ENCODE assay signal across 9 mouse cellular contexts in the genomic region with DNA sequence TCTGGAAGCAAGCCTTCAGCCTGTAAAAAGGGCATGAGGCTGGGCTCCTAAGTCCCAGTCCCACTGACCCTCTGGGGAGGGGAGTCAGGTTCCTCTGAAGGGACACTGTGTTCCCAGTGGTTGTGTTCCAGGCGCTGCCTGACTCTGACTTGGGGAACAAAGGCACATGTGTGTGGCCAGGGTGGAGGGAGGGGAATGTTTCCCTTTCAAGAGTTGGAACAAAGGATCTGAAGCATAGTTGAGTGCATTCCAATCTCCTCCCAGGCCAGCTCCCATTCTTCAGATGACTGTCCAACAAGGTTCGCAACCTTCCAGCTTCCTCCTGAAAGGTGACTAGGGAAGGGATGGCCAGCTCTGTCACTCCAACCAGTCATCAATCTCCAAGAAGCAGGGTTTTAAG. TPM values are rescaled to one million over a fixed set of nuclear protein-coding genes. Genes with fewer than 3 reads are reported as not detected.
DNase-seq lines count a peak whose midpoint lies in the region; ATAC-seq lines count a peak whose summit lies in the region.
"Had no signal": no experiment of that assay in that cellular context is flagged by ENCODE, and none has a peak within 500 bp of the region (broad histone marks: within the 10 kb centered on the region; RNA-seq: fewer than 3 reads in every experiment).

No protein-coding gene starts in this region.

- H3K36me3 ChIP-seq in embryonic facial prominence, embryonic 11.5 days (replicated peaks; ENCODE audit: control insufficient read depth, insufficient read depth, low read depth, low read length): peaks cover 3% of the 10 kb centered on the region
- H3K36me3 ChIP-seq in heart, embryonic 16.5 days (ENCODE audit: control insufficient read depth, insufficient read depth): peaks cover 10% of the 10 kb centered on the region; the same call in 1 of the 2 replicates

- peak overlapping the region; percentile 57; the same call in 1 of the 2 replicates for H3K27ac ChIP-seq in embryonic facial prominence, embryonic 11.5 days (replicated peaks; ENCODE audit: low read depth, low read length)
- peak overlapping the region; percentile 85 for H3K27ac ChIP-seq in heart, embryonic 16.5 days (ENCODE audit: low read length)

- H3K27me3 ChIP-seq in embryonic facial prominence, embryonic 11.5 days (ENCODE audit: control insufficient read depth, insufficient read depth, low read length): no peaks in the 10 kb centered on the region
- H3K27me3 ChIP-seq in heart, embryonic 16.5 days (ENCODE audit: control insufficient read depth, insufficient read depth, low read length): no peaks in the 10 kb centered on the region

- peak; percentile 52 for DNase-seq in urinary bladder, postnatal 14 days (ENCODE audit: low spot score)
- DNase-seq in urinary bladder, postnatal 10 days (ENCODE audit: low spot score): no peak
- DNase-seq in embryonic facial prominence, embryonic 11.5 days (ENCODE audit: low spot score): peak; percentile 52
- DNase-seq in kidney, postnatal 14 days: peak; percentile 82
- DNase-seq in lung, postnatal 14 days: peak; percentile 80
- peak; percentile 80 for DNase-seq in telencephalon, adult 2 months (ENCODE audit: low read depth, low spot score)

- 15% methylated on average over 2 of the region's 2 CpGs for WGBS in embryonic facial prominence, embryonic 11.5 days
- WGBS in heart, embryonic 16.5 days: 17% methylated on average over 2 of the region's 2 CpGs

- no peak overlapping the region for H3K9ac ChIP-seq in embryonic facial prominence, embryonic 11.5 days (replicated peaks; ENCODE audit: low read length)
- peak overlapping the region; percentile 30 for H3K9ac ChIP-seq in heart, embryonic 16.5 days (ENCODE audit: low read length)

- H3K4me1 ChIP-seq in embryonic facial prominence, embryonic 11.5 days (ENCODE audit: control insufficient read depth, insufficient read depth, low read length): peaks cover 11% of the 10 kb centered on the region
- peaks cover 59% of the 10 kb centered on the region for H3K4me1 ChIP-seq in heart, embryonic 16.5 days (ENCODE audit: control insufficient read depth, insufficient read depth, low read length)

- H3K4me2 ChIP-seq in embryonic facial prominence, embryonic 11.5 days (ENCODE audit: low read depth, low read length): no peak overlapping the region
- H3K4me2 ChIP-seq in heart, embryonic 16.5 days (ENCODE audit: low read depth, low read length): peak overlapping the region; percentile 13; the same call in 1 of the 2 replicates

- ATAC-seq in embryonic facial prominence, embryonic 11.5 days (replicated peaks; ENCODE audit: insufficient number of reproducible peaks, low FRiP score, low TSS enrichment, low read depth): peak; percentile 51; the same call in 1 of the 2 replicates
- ATAC-seq in heart, embryonic 16.5 days (replicated peaks; ENCODE audit: extremely low read depth, insufficient read depth, low FRiP score): peak; percentile 51
- ATAC-seq in CD4-positive, CD25-positive, alpha-beta regulatory T cell, adult 4 months: no peak

- H3K4me3 ChIP-seq in embryonic facial prominence, embryonic 11.5 days (ENCODE audit: low read depth, low read length): no peak overlapping the region
- H3K4me3 ChIP-seq in heart, embryonic 16.5 days (ENCODE audit: low read length): no peak overlapping the region
- H3K4me3 ChIP-seq: erythroblast, embryonic 14.5 days had no signal

- no peaks in the 10 kb centered on the region for H3K9me3 ChIP-seq in embryonic facial prominence, embryonic 11.5 days (replicated peaks; ENCODE audit: control insufficient read depth, low read length)
- 0 out of 2 replicates have a peak, but pooled peaks cover 3% of the 10 kb centered on the region for H3K9me3 ChIP-seq in heart, embryonic 16.5 days (replicated peaks; ENCODE audit: control insufficient read depth, low read length)

RNA-seq across cellular contexts. Expression of a gene that starts 11.2 kb away (rescaled TPM):
- polyA plus RNA-seq in embryonic facial prominence, embryonic 11.5 days (2014; fragmentation: Nextera tagmentation; extraction: Ambion mirVana): 100 and 107 TPM in 2 replicates
- polyA plus RNA-seq in heart, embryonic 16.5 days (2015; fragmentation: Nextera tagmentation; extraction: Ambion mirVana): 70.5 and 74.3 TPM in 2 replicates
- polyA plus RNA-seq in CD4-positive, CD25-positive, alpha-beta regulatory T cell, adult 4 months (2017; shearing (Covaris generic)): 10 to 100 TPM; 55.5 to 75.0 TPM

RNA-seq across cellular contexts. Expression of a gene that starts 27.4 kb away (rescaled TPM):
- 170 and 190 TPM in 2 replicates for polyA plus RNA-seq in embryonic facial prominence, embryonic 11.5 days (2014; fragmentation: Nextera tagmentation; extraction: Ambion mirVana)
- 45.4 and 55.1 TPM in 2 replicates for polyA plus RNA-seq in heart, embryonic 16.5 days (2015; fragmentation: Nextera tagmentation; extraction: Ambion mirVana)
- polyA plus RNA-seq in CD4-positive, CD25-positive, alpha-beta regulatory T cell, adult 4 months (2017; shearing (Covaris generic)): 1 to 10 TPM; 4.0 to 9.7 TPM
